Mouse (Mus musculus) E14TG2a.4 (cell line): ENCODE measurements at regions not wholly inside any gene's neighbourhood (a gene's known extent, or its start where the extent isn't known, plus 50 kb on each side); places are given as distances from the start of the nearest gene placed in this dataset.

Experiments used
- H3K27me3 ChIP-seq: 2 replicates; pipeline ENCODE4 v1.6.1; 2014; ENCODE audit warnings: low read length, control low read depth; ENCODE audit not compliant: insufficient read depth
- H3K36me3 ChIP-seq: 2 replicates; pipeline ENCODE4 v1.6.1; 2014; ENCODE audit warnings: low read length, control low read depth; ENCODE audit not compliant: insufficient read depth
- H3K4me1 ChIP-seq: replicated peaks from 2 replicates; pipeline ENCODE4 v1.6.1; 2014; ENCODE audit warnings: low read depth, low read length, control low read depth
- H3K4me3 ChIP-seq: replicated peaks from 2 replicates; pipeline ENCODE4 v1.5.1; 2014; ENCODE audit warnings: mild to moderate bottlenecking, low read length
- H3K9me3 ChIP-seq: 2 replicates; pipeline ENCODE4 v1.6.1; 2014; ENCODE audit warnings: low read length, control low read depth
- CTCF ChIP-seq: conservative IDR thresholded peaks from 2 replicates; pipeline ENCODE4 v1.5.1; 2014; ENCODE audit warnings: low read length
- NANOG ChIP-seq: IDR thresholded peaks from 2 replicates; pipeline ENCODE4 v1.6.1; 2014; ENCODE audit warnings: borderline replicate concordance, low read length, mixed read lengths
- POU5F1 ChIP-seq: IDR thresholded peaks from 2 replicates; pipeline ENCODE4 v1.6.1; 2014; ENCODE audit warnings: low read length, borderline replicate concordance

DNA sequence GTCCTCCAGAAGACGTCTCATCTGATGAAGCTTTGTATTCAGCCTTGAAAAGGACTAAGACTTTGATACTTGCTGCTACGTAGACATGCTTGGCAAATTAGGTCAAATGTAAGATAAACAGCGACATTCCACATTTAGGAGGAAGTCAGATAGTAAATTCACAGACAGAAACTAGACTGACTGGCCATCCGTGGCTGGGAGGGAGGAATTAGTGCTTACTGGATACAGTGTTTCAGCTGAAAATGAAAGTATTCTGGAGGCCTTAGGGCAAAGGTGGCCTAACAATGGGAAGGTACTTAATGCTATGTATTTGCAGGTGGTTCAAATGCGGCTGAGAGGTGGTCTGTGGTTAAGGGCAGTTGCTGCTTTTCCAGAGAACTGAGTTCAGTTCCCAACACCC, 137.1 kb downstream of the Map3k7 start:
- no peak overlapping the region for H3K4me3 ChIP-seq
- 0 out of 2 replicates have a peak, but pooled peaks cover 6% of the 10 kb centered on the region for H3K27me3 ChIP-seq
- TF ChIP-seq CTCF (no peak), POU5F1 (no peak), NANOG (no peak)
- peaks cover 5% of the 10 kb centered on the region for H3K4me1 ChIP-seq
- no peaks in the 10 kb centered on the region for H3K9me3 ChIP-seq
- H3K36me3 ChIP-seq = no peaks in the 10 kb centered on the region

DNA sequence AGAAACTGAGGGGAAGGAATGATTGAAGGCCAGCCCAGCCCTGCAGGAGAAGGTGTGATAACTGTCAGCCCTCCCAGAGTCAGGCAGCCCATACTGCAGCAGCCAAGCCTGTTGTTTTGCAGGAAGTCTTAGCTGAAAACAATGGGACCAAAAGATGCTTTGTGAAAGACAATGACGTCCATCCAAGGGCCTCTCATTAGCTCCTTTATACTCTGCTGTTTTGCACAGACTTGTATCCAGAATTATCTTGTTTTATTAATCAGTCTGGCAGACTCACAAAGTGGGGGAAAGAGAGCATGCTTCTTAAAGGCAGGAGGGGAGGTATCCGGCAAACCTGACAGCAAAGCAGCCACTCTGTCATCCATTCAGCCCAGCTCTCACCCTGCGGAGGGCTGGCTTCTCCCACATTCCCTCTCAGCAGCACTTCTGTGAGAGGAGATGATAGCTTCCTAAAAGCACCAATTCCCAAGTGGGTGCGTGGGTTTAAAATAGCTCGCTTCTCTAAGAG, 131.9 kb upstream of the Bach2 start:
- TF ChIP-seq CTCF (no peak), NANOG (no peak), POU5F1 (no peak)
- no peaks in the 10 kb centered on the region for H3K36me3 ChIP-seq
- H3K4me1 ChIP-seq = peaks cover 8% of the 10 kb centered on the region; the same call in 1 of the 2 replicates
- H3K9me3 ChIP-seq = no peaks in the 10 kb centered on the region
- no peaks in the 10 kb centered on the region for H3K27me3 ChIP-seq
- H3K4me3 ChIP-seq = no peak overlapping the region

DNA sequence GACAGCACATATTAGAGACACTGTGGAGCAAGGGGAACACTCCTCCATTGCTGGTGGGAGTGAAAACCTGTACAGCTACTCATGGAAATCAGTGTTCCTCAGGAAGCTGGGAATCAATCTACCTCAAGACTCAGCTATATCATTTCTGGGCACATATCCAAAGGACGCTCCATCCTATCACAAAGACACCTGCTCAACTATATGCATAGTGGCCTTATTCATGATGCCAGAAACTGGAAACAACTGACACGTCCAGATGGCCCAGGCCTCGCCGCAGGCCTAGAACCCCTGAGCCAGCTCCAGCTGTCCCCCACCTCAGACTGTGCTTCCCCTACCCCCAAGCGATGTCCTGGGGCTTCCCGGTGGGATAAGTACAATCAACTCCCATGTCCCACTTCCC, 116.3 kb upstream of the Bach2 start:
- TF ChIP-seq POU5F1 (no peak), CTCF (no peak), NANOG (no peak)
- H3K9me3 ChIP-seq = no peaks in the 10 kb centered on the region
- H3K4me1 ChIP-seq = no peaks in the 10 kb centered on the region
- no peaks in the 10 kb centered on the region; the same call in 1 of the 2 replicates for H3K27me3 ChIP-seq
- H3K36me3 ChIP-seq = no peaks in the 10 kb centered on the region
- H3K4me3 ChIP-seq = no peak overlapping the region

DNA sequence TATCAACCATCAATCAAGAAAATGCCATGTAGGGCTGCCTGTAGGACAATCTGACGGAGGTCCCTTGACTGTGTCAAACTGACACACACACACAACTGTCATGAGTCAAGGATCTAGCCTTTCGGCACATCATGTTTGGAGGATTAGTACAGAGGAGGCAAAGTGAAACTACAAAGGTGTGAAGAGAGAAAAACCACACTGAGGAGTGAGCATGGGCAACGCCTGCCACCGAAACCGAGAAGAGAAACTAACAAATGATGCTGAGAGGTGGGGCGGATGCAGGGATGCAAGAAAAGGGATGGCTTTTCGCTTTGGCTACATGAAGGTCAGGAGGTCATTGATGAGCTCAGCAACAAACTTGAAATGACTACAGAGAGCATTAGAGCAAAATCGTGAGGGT, 111.8 kb upstream of the Bach2 start:
- TF ChIP-seq NANOG = no peak
- no peak for TF ChIP-seq POU5F1
- no peak for TF ChIP-seq CTCF
- no peak overlapping the region for H3K4me3 ChIP-seq
- no peaks in the 10 kb centered on the region for H3K9me3 ChIP-seq

DNA sequence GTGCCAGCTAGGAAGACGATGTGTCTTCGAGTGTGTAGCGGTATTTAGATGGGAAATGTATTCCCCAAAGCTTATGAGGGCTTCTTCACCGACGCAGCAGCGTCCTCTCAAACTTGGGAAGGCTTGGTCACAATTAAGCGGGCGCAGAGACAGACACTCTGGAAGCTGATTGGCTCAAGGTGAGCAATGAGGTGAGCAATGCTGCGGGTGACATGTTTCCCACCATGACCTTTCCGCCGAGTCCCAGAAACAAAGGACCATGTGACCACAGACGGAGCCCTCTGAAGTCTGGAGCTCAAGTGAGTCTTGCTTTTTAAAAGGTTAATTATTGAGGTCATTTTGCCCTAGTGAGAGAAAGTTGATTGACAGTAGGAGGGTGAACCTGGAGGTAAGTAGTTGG, 108.0 kb upstream of the Bach2 start:
- Histone ChIP-seq H3K4me3 (no peak overlapping the region), H3K9me3 (no peaks in the 10 kb centered on the region), H3K36me3 (no peaks in the 10 kb centered on the region), H3K27me3 (peaks cover 12% of the 10 kb centered on the region), H3K4me1 (peaks cover 5% of the 10 kb centered on the region; the same call in 1 of the 2 replicates)
- TF ChIP-seq CTCF (no peak), POU5F1 (no peak), NANOG (no peak)

More for the DNA sequence above, 111.8 kb upstream of the Bach2 start:
- H3K36me3 ChIP-seq = no peaks in the 10 kb centered on the region
- peaks cover 12% of the 10 kb centered on the region for H3K27me3 ChIP-seq
- H3K4me1 ChIP-seq = peaks cover 5% of the 10 kb centered on the region; the same call in 1 of the 2 replicates

DNA sequence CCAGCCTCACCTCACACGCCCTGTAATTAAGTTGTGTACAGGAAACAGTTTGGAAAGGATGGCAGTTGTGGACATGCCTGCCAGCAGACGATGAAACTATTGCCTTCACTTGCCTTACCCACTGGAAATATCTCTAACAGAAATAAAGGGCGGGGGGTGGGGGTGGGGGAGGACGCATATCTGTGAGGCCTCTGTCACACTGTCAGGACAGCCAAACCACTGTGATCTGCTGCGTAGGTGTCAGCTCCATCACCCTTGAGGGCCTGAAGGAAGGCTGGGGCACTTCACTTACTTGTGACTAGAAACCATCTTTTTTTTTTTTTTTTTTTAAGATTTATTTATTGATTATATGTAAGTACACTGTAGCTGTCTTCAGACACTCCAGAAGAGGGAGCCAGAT, 106.8 kb upstream of the Bach2 start:
- TF ChIP-seq CTCF = no peak
- TF ChIP-seq POU5F1 = no peak
- TF ChIP-seq NANOG = no peak
- Histone ChIP-seq H3K36me3 (no peaks in the 10 kb centered on the region), H3K27me3 (peaks cover 12% of the 10 kb centered on the region), H3K9me3 (no peaks in the 10 kb centered on the region), H3K4me3 (no peak overlapping the region), H3K4me1 (peaks cover 5% of the 10 kb centered on the region; the same call in 1 of the 2 replicates)

DNA sequence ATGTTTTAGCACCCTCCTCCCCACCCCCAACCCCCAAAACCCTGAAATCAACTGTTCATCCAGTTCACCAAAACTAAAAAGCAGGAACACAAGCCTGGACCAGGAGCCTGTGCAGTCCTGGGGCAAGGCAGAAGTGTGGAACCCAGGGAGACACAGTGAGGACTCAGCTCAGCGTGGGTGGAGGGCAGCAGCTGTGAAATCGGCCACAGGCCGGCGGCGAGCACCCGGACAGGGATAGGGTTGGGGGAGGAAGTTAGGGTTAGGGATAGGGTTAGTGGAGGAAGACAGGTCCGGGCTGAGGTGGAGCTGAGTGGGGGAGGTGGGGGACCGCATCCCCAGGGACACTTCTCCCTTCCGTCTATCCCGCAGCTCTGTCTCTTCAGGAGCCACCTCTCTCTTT, 102.5 kb upstream of the Bach2 start:
- Histone ChIP-seq H3K4me3 (no peak overlapping the region), H3K9me3 (0 out of 2 replicates have a peak, but pooled peaks cover 5% of the 10 kb centered on the region), H3K4me1 (no peaks in the 10 kb centered on the region), H3K36me3 (no peaks in the 10 kb centered on the region), H3K27me3 (peaks cover 4% of the 10 kb centered on the region)
- TF ChIP-seq CTCF (no peak), NANOG (no peak), POU5F1 (no peak)

DNA sequence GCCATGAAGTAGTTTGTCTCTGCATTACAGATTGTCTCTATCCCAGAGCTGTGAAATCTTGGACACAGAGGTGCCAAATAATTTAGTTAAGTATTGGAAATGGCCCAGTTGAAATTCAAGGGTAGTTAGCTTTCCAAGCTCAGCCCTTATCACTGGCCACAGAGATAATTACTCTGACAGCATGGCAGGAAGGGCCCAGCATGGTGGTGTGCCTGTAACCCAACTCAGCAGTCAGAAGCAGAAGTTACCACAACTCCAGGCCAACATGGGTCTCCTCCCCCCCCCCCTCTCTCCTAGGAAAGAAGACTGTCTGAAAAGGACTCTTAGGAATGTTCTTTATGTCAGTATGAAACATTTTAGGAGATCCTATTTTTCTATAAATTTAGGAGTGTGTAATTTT, 101.4 kb upstream of the Bach2 start:
- no peaks in the 10 kb centered on the region for H3K36me3 ChIP-seq
- TF ChIP-seq NANOG (no peak), POU5F1 (no peak), CTCF (no peak)
- H3K27me3 ChIP-seq = no peaks in the 10 kb centered on the region
- H3K4me1 ChIP-seq = no peaks in the 10 kb centered on the region
- H3K4me3 ChIP-seq = no peak overlapping the region
- 0 out of 2 replicates have a peak, but pooled peaks cover 5% of the 10 kb centered on the region for H3K9me3 ChIP-seq

DNA sequence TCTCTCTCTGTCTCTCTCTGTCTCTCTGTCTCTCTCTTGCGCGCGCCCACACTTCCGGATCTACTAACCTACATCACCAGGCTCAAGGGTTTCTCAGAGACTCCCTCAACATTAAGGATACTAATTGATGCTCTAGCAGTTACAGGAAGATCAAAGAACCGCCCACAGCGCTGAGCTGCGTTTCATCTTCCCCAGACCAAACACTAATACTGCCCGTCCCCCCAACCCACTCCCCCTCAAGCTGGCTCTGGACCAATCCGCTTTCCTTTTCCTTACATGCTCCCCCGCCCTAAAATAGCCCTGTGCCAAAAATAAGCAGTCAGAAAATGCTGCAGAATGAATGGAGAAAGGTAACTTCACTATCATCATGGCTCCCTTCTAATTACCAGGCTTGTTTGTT, 100.6 kb upstream of the Bach2 start:
- no peak overlapping the region for H3K4me3 ChIP-seq
- no peaks in the 10 kb centered on the region for H3K27me3 ChIP-seq
- no peak for TF ChIP-seq CTCF
- no peak for TF ChIP-seq NANOG
- no peak for TF ChIP-seq POU5F1
- 0 out of 2 replicates have a peak, but pooled peaks cover 5% of the 10 kb centered on the region for H3K9me3 ChIP-seq
- H3K4me1 ChIP-seq = no peaks in the 10 kb centered on the region
- H3K36me3 ChIP-seq = no peaks in the 10 kb centered on the region
